Mouse (Mus musculus): Measurements from ENCODE around the gene Cadps.
A peak's percentile ranks its signal among the peaks of the same experiment; 100 is the strongest.

The Cadps gene

GRCm38 (mm10) chr14:12459700-12460099, 363.2 kb downstream of the Cadps start:
- peak; percentile 6 for DNase-seq

- DNase-seq = no peak
These were observed 367.8 kb downstream of the Cadps start for GRCm38 (mm10) chr14:12455064-12455591.

DNA sequence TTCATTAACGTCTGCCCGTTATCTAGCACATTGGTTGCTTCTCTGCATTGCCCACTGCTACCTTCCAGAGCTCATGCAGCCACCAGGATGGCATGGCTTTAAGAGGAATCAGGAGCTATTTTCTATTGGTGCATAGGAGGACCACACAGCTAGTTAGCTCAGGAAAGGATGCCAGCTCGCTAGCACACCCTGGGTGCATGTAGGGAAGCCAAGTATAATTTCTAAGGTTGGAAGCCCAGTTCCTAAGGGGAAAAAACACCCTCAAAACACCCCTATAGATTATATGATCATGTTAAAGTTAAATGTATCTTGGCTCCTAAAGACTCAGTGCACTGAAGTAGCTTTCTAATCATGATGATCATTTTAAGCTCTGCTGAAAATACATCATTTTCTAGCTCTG, 372.1 kb downstream of the Cadps start:
- no peak for DNase-seq

GRCm38 (mm10) chr14:12448883-12449282, 374.0 kb downstream of the Cadps start:
- no peak for DNase-seq

DNA sequence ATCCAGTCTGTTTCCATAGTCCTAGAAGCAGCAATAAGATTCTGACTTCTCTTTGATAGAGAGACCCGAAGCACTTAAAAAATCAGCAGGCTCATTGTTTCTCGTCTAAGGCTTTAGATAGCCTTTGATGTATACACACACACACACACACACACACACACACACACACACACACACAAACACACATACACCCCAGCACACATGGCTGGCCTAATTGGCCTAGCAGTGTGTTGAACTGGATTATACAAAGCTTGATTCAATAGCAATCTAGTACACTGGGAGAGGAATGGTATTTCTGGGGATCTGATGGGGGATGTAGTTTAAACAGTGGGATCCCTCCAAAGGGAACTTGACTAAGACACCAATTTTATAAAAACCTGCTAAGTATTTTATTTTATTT, 381.9 kb downstream of the Cadps start:
- no peak for DNase-seq

DNA sequence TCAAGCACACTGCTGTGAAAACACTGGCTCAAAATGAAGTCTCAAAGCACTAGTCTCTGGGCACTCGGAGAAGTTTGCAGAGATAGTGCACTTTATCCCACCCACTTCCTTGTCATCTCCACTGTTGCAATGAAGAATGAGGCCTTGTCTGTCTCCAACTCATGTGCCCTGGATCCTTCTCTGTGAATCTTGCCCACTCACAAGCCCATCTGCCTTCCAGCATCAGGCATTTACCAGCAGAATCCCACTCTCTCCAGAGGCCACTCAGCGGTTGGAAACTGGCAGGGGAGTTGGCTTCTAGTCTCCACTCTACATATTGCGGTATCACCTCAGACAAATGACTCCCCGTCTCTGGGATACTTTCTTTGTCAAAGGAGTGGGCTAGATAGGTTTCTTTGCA, 384.9 kb downstream of the Cadps start:
- DNase-seq = no peak

DNA sequence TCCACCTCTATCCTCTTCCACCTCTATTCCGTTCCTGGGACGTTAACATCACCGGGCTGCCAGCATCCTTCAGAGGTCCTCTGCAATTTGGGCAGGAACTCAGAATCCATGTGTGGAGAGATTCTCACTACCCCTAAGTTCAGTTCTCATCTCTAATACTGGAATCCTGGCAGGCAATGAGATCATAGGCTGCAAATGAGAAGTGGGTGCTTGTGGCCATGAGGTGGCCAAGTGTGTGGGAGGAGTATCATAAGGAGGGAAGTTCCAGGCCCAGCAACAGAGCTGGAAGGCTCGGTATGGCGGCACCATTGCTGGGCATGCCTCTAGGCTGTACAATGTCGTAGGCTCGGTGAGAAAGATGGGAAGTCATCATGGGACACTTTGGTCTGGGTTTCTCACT, 385.5 kb downstream of the Cadps start:
- DNase-seq = no peak

GRCm38 (mm10) chr14:12436903-12437368, 385.9 kb downstream of the Cadps start:
- no peak for DNase-seq

DNA sequence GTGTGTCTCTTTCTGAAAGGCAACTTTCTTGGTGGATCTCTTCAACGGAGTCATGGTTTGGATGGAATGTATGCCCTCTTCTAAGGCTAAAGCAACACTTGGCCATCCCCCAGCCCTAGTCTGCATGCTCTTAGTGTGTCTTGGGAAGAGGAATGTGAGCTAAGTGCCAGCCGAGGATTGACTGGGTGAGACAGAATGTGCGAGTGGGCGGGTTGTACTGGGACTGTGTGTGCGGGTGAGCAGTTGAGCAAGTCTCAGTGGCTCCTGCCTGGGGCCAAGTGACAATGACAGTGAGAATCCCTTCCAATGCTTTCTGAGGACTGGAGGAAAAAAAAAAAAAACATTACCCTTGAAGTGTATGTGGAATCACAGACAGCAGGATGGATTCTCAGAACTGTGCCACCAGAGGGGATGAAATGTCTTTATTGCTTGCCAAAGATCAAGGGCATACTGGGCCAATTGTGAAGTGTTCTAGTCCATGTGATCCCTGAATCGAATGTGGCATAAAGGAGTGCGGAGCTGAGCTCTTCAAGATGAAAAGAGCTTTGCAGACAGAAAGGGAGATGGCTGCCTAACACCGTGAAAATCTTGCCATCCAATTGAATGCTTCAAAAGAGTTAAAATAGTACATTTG, 394.7 kb downstream of the Cadps start:
- no peak for DNase-seq

DNA sequence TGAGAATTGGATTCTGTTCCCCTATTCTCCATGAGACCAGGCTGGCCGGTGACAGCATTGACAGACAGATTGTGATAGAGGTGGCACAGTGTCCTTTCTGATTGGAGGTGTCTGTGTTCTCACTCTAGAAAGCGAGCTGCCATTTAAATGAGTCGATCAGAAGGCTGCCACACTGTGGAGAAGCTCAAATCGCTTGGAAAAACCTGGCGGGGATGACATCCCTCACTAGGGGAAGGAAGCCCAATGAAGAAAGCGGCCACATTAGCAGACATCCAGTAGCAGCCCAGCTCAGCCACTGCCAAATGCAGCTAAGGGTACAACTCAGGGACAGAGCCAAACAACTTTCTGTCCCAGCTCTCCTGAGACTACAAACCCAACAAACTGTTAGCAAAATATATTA, 397.6 kb downstream of the Cadps start:
- no peak for DNase-seq

- DNase-seq = no peak
These were observed 412.6 kb downstream of the Cadps start for GRCm38 (mm10) chr14:12410276-12410675.

GRCm38 (mm10) chr14:12409811-12410210, 413.1 kb downstream of the Cadps start:
- no peak for DNase-seq

GRCm38 (mm10) chr14:12406588-12406987, 416.3 kb downstream of the Cadps start:
- peak; percentile 41 for DNase-seq

- DNase-seq = peak; percentile 62
These were observed 417.7 kb downstream of the Cadps start for GRCm38 (mm10) chr14:12405201-12405600.

DNA sequence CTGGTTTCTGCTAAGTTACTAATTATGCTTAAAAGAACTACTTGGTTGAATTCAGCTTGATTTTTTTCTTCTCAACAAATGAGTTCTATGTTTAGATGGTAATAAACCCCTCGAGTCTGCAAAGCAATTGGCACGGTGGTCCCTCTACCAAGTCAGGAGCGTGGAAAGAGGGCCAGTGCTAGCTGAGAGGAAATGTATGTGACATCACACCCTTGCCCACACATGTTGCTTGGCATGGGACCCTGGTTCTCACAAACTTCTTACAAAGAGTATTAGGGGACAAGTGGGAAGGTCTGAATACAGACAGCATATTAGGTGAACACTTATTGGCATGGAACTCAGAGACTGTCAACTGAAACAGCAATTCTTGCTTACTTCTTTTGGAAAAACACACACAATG, 418.2 kb downstream of the Cadps start:
- DNase-seq = no peak

GRCm38 (mm10) chr14:12404052-12404451, 418.8 kb downstream of the Cadps start:
- DNase-seq = no peak

DNA sequence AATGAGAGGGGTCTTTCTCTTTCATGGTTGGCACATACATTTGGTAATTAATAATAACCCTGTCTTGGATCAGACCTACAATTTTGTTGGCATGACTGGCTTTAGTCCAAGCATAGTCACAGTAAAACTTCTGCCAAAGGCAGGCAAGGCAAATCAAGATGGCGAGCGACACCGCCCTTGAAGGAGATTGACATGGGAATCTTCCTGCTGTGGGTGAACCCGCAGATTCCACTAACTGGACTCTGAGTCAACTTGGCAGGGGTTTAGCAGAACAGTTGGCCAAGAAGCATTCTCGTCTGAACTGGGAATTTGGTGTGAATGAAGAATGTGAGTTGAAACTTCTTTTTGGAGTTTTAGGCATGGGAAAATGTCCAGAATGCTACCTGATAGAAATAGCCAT, 422.8 kb downstream of the Cadps start:
- DNase-seq = no peak

GRCm38 (mm10) chr14:12397561-12397960, 425.3 kb downstream of the Cadps start:
- DNase-seq = no peak

DNA sequence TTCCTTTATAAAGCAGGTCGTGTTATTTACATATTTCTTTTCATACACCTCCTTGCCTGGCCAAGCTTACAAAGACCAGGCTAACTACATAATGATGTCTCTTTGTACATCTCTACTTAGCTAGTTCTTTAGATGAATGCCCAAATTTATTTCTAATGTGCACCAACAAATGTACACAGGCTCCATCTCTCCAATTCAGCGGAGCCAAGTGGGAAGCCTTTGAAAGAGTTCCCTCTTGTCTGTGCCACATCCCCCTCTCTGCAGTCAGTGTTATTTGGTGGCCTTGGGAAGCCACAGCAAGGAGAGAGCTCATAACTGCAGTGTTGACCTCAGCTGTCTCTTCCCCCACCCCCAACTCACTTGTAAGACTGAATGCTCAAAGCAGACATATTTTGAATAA, 428.6 kb downstream of the Cadps start:
- DNase-seq = no peak

DNA sequence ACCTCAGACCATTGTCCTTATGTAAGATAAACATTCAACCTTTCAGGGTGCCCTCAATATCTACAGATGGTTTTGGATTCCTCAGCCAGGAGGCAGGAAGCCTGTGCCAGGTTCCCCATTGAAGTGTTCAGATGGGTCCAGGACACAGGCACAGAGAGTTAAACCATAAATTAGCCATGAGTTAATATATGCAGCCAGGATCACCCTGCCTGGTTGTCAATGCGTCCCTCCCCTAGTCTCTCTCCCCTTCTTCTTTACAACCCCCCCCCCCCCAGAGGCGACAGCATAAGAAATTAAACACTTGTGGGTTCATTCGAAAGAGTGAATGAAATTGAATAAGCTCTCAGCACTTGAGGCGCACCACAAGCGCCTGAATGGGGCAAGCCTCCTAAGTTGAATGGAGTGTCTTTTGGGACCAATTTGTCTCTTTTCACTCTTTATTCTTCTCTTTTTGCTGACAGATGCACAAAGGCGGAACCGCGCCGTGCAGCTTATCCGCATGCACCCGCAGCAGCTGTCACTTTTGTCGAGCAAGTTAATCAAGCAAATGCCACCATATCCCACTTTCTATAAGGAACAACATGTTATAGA, 429.5 kb downstream of the Cadps start:
- peak; percentile 60 for DNase-seq

- DNase-seq = no peak
These were observed 431.7 kb downstream of the Cadps start for GRCm38 (mm10) chr14:12391167-12391566.

DNA sequence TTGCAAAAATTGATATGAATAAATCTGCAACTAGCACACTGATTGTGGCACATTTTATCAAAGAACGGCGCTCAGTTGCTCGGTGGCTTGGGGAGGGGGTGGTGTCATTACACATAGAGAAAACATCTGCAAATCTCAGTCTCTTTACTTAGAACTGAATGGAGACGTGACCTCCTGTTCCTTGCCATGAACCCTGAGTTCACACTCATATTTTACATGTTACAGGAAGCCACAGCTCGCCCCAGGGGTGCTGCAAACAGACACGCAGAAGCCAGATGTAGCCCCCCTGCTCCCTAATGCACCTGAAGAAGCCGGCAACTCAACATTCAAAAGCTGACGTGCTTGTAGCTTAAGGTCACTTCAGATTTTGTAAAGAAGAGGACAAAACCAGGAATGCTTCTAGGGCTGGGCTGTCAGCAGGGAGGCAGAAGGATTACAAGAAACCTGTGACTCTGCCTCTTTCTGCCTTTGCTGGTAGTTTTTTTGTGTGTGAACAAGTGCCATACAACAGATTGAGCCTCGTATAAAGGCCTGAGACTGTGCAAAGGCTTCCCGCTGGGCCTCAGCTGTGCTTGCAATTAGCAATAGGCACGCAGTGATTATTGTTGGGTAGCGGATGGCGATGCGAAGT, 434.0 kb downstream of the Cadps start:
- DNase-seq = peak; percentile 82

GRCm38 (mm10) chr14:12388192-12388795, 434.6 kb downstream of the Cadps start:
- DNase-seq = no peak

DNA sequence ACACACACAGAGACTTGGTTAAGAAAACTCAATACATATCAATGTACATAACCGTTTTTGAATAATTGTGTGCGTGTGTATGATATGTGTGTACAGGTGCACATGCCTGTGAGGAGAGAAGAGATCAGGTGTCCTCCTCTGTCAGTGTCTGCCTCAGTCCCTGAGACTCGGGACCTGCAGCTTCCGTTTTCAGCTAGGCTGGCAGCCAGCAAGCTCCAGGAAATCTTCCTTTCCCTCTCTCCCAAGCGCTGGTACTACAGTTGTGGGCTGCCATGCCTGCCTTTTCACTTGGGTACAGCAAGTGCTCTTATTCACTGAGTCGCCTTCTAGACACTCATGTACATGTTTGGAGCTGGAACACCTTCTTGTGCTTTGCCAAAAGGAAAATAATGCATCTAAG, 435.7 kb downstream of the Cadps start:
- no peak for DNase-seq
